Mouse (Mus musculus) stomach, postnatal 0 days (tissue): ENCODE measurements around the gene Harbi1. TPM values are rescaled to one million over a fixed set of nuclear protein-coding genes. Genes with fewer than 3 reads are reported as not detected.
A peak's percentile ranks its signal among the peaks of the same experiment; 100 is the strongest.

ENCODE experiments used
- ATAC-seq: fragments of 200-750 bp; cut with Nextera tagmentation; 2 replicates; pipeline ENCODE4 v1.8.0; 2017; ENCODE audit not compliant: low FRiP score, low TSS enrichment
- DNase-seq: peaks from one replicate; pipeline ENCODE4 v3.0.0-alpha.2; 2016; ENCODE audit warnings: low spot score
- H3K27ac ChIP-seq: fragments of 300-500 bp; sonication (generic); replicated peaks from 2 replicates; pipeline ENCODE4 v1.5.1; 2014; ENCODE audit warnings: mild to moderate bottlenecking, control low read depth
- H3K27me3 ChIP-seq: fragments of 300-500 bp; sonication (generic); 2 replicates; pipeline ENCODE4 v1.6.1; 2014; ENCODE audit warnings: low read length; ENCODE audit not compliant: control insufficient read depth, insufficient read depth
- H3K36me3 ChIP-seq: fragments of 300-500 bp; sonication (generic); 2 replicates; pipeline ENCODE4 v1.6.1; 2014; ENCODE audit warnings: low read length, mixed read lengths; ENCODE audit not compliant: control insufficient read depth, insufficient read depth
- H3K4me1 ChIP-seq: fragments of 300-500 bp; sonication (generic); replicated peaks from 2 replicates; pipeline ENCODE4 v1.6.1; 2014; ENCODE audit warnings: antibody characterized with exemption; ENCODE audit not compliant: control insufficient read depth, insufficient read depth
- H3K4me2 ChIP-seq: fragments of 300-500 bp; sonication (generic); replicated peaks from 2 replicates; pipeline ENCODE4 v1.6.1; 2014; ENCODE audit warnings: low read depth, mild to moderate bottlenecking, control low read depth, moderate library complexity
- H3K4me3 ChIP-seq: fragments of 300-500 bp; sonication (generic); 2 replicates; pipeline ENCODE4 v1.5.1; 2014; ENCODE audit warnings: low read depth, low read length, control low read depth
- H3K9ac ChIP-seq: fragments of 300-500 bp; sonication (generic); 2 replicates; pipeline ENCODE4 v1.6.1; 2014; ENCODE audit warnings: mild to moderate bottlenecking, low read length, control low read depth, mixed read lengths
- H3K9me3 ChIP-seq: fragments of 300-500 bp; sonication (generic); 2 replicates; pipeline ENCODE4 v1.6.1; 2016; ENCODE audit warnings: low read length; ENCODE audit not compliant: control insufficient read depth
- CTCF ChIP-seq: IDR thresholded peaks from 2 replicates; pipeline ENCODE4 v1.5.1; 2016; ENCODE audit warnings: antibody characterized with exemption, low read depth, mild to moderate bottlenecking, moderate library complexity
- EP300 ChIP-seq: optimal IDR thresholded peaks from 2 replicates; pipeline ENCODE3; 2016; ENCODE audit warnings: antibody characterized with exemption
- WGBS: fragments of 180-500 bp; shearing (Covaris S2); extraction: QIAGEN DNeasy Blood & Tissue Kit; methylation state at CpG from one replicate; pipeline ENCODE4 v1.1.7; 2014; 5-methylcytosine and 5-hydroxymethylcytosine counted together
- polyA plus RNA-seq: library from polyadenylated mRNA; unstranded; fragments of >200 nt; fragmentation: Nextera tagmentation; extraction: Ambion mirVana; gene quantifications from 2 replicates; pipeline ENCODE4 v1.2.1, GENCODE M21; 2015

The Harbi1 gene
- polyA plus RNA-seq, 1 experiment from 2014 or later, result 10.5 TPM

- Histone ChIP-seq H3K4me1 (no peaks in the 10 kb centered on the region), H3K4me2 (peak within 1 kb of the TSS; percentile 78), H3K9me3 (no peaks in the 10 kb centered on the region), H3K27me3 (no peaks in the 10 kb centered on the region), H3K4me3 (peak within 1 kb of the TSS; percentile 99), H3K36me3 (no peaks in the 10 kb centered on the region), H3K9ac (peak within 1 kb of the TSS; percentile 93), H3K27ac (peak within 1 kb of the TSS; percentile 95)
- TF ChIP-seq EP300 (no peak), CTCF (peak; percentile 46)
- WGBS, result under 1% methylated on average over 65 of the region's 68 CpGs
- peak; percentile 92 for DNase-seq
- peak; percentile 90 for ATAC-seq
These were observed 19.5 kb downstream of the Harbi1 start, which contains the start of gene Ambra1 for GRCm38 (mm10) chr2:91729971-91730821. Gene Ambra1 (plus strand): TSS chr2:91730134.

GRCm38 (mm10) chr2:91735221-91735620 is 24.6 kb downstream of the Harbi1 start:
- no peak for DNase-seq
- no peaks in the 10 kb centered on the region for H3K36me3 ChIP-seq
- TF ChIP-seq CTCF (no peak), EP300 (no peak)
- no peak overlapping the region for H3K9ac ChIP-seq
- no peak for ATAC-seq
- no peak overlapping the region for H3K4me2 ChIP-seq
- no peak overlapping the region for H3K27ac ChIP-seq
- H3K27me3 ChIP-seq, result no peaks in the 10 kb centered on the region
- no peaks in the 10 kb centered on the region for H3K4me1 ChIP-seq
- no peaks in the 10 kb centered on the region for H3K9me3 ChIP-seq
- H3K4me3 ChIP-seq, result no peak overlapping the region
- 81% methylated on average over 5 of the region's 5 CpGs for WGBS

- Histone ChIP-seq H3K9me3 (no peaks in the 10 kb centered on the region), H3K36me3 (no peaks in the 10 kb centered on the region), H3K9ac (no peak overlapping the region), H3K4me3 (no peak overlapping the region), H3K27ac (no peak overlapping the region), H3K4me1 (no peaks in the 10 kb centered on the region), H3K27me3 (no peaks in the 10 kb centered on the region), H3K4me2 (no peak overlapping the region)
- DNase-seq (no peak), ATAC-seq (no peak)
- WGBS, result 90% methylated on average over 1 of the region's 1 CpGs
- TF ChIP-seq EP300, result no peak
- TF ChIP-seq CTCF, result no peak
These were observed 28.9 kb downstream of the Harbi1 start for GRCm38 (mm10) chr2:91739586-91739985.

GRCm38 (mm10) chr2:91744686-91745085 is 34.0 kb downstream of the Harbi1 start:
- ATAC-seq (no peak), DNase-seq (no peak)
- WGBS, result 89% methylated on average over 5 of the region's 5 CpGs
- Histone ChIP-seq H3K36me3 (no peaks in the 10 kb centered on the region), H3K9me3 (no peaks in the 10 kb centered on the region), H3K9ac (no peak overlapping the region), H3K4me1 (no peaks in the 10 kb centered on the region), H3K4me2 (no peak overlapping the region), H3K27ac (no peak overlapping the region), H3K4me3 (no peak overlapping the region), H3K27me3 (no peaks in the 10 kb centered on the region)
- TF ChIP-seq CTCF, result no peak
- TF ChIP-seq EP300, result no peak

- Histone ChIP-seq H3K9me3 (no peaks in the 10 kb centered on the region), H3K9ac (no peak overlapping the region), H3K4me3 (no peak overlapping the region), H3K4me1 (no peaks in the 10 kb centered on the region), H3K4me2 (no peak overlapping the region), H3K27ac (no peak overlapping the region), H3K36me3 (no peaks in the 10 kb centered on the region), H3K27me3 (no peaks in the 10 kb centered on the region)
- 47% methylated on average over 2 of the region's 2 CpGs for WGBS
- no peak for DNase-seq
- TF ChIP-seq EP300 (no peak), CTCF (no peak)
- ATAC-seq, result no peak
These were observed 39.2 kb downstream of the Harbi1 start for GRCm38 (mm10) chr2:91749811-91750261.

Other genes starting within 250 kb of the Harbi1 start
- 19.4 and 30.8 TPM in 2 replicates for gene Ckap5, start 184.1 kb upstream of the Harbi1 start, polyA plus RNA-seq
- gene F2, start 74.4 kb upstream of the Harbi1 start, polyA plus RNA-seq, result 3.3 and 4.7 TPM in 2 replicates
- gene Zfp408, start 61.1 kb upstream of the Harbi1 start, polyA plus RNA-seq, result 3.7 and 4.2 TPM in 2 replicates
- 98.9 and 105 TPM in 2 replicates for gene Arhgap1, start 61.0 kb upstream of the Harbi1 start, polyA plus RNA-seq
- 23.2 and 24.2 TPM in 2 replicates for gene Atg13, start 276 bp upstream of the Harbi1 start, polyA plus RNA-seq
- 5.7 and 6.3 TPM in 2 replicates for gene Ambra1, start 19.3 kb downstream of the Harbi1 start, polyA plus RNA-seq
- 0.08 and 0.16 TPM in 2 replicates for gene Chrm4, start 216.4 kb downstream of the Harbi1 start, polyA plus RNA-seq
- 157 and 170 TPM in 2 replicates for gene Mdk, start 221.4 kb downstream of the Harbi1 start, polyA plus RNA-seq
- gene Gm9821, start 234.9 kb downstream of the Harbi1 start, polyA plus RNA-seq, result 0.13 and 0.15 TPM in 2 replicates